Mouse (Mus musculus) heart, embryonic 11.5 days (tissue): ENCODE results near the gene Avpr1b. TPM values are rescaled to one million over a fixed set of nuclear protein-coding genes. Genes with fewer than 3 reads are reported as not detected.
A peak's percentile ranks its signal among the peaks of the same experiment; 100 is the strongest.

ENCODE experiments used
- ATAC-seq: fragments of 200-750 bp; cut with Nextera tagmentation; replicated peaks from 2 replicates; pipeline ENCODE4 v1.8.0; 2017; ENCODE audit warnings: moderate library complexity; ENCODE audit not compliant: insufficient number of reproducible peaks, low FRiP score, low TSS enrichment
- H3K27ac ChIP-seq: fragments of 300-500 bp; sonication (generic); 2 replicates; pipeline ENCODE4 v1.5.1; 2014; ENCODE audit warnings: mild to moderate bottlenecking, low read depth, low read length
- H3K27me3 ChIP-seq: fragments of 300-500 bp; sonication (generic); 2 replicates; pipeline ENCODE4 v1.6.1; 2014; ENCODE audit warnings: mild to moderate bottlenecking, low read length, mixed read lengths; ENCODE audit not compliant: control insufficient read depth, insufficient read depth
- H3K36me3 ChIP-seq: fragments of 300-500 bp; sonication (generic); 2 replicates; pipeline ENCODE4 v1.6.1; 2014; ENCODE audit warnings: mild to moderate bottlenecking, low read length, moderate library complexity, mixed read lengths; ENCODE audit not compliant: control insufficient read depth, insufficient read depth
- H3K4me1 ChIP-seq: fragments of 300-500 bp; sonication (generic); 2 replicates; pipeline ENCODE4 v1.6.1; 2014; ENCODE audit warnings: low read length; ENCODE audit not compliant: control insufficient read depth, insufficient read depth
- H3K4me2 ChIP-seq: fragments of 300-500 bp; sonication (generic); 2 replicates; pipeline ENCODE4 v1.6.1; 2014; ENCODE audit warnings: mild to moderate bottlenecking, moderate library complexity
- H3K4me3 ChIP-seq: fragments of 300-500 bp; sonication (generic); 2 replicates; pipeline ENCODE4 v1.5.1; 2014; ENCODE audit warnings: low read depth, low read length
- H3K9ac ChIP-seq: fragments of 300-500 bp; sonication (generic); 2 replicates; pipeline ENCODE4 v1.6.1; 2014; ENCODE audit warnings: mild to moderate bottlenecking, low read depth, low read length, moderate library complexity
- H3K9me3 ChIP-seq: fragments of 300-500 bp; sonication (generic); replicated peaks from 2 replicates; pipeline ENCODE4 v1.6.1; 2016; ENCODE audit warnings: low read length; ENCODE audit not compliant: control insufficient read depth
- WGBS: fragments of 180-500 bp; shearing (Covaris S2); extraction: QIAGEN DNeasy Blood & Tissue Kit; methylation state at CpG from one replicate; pipeline ENCODE4 v1.1.7; 2014; ENCODE audit not compliant: insufficient replicate concordance; 5-methylcytosine and 5-hydroxymethylcytosine counted together
- polyA plus RNA-seq: library from polyadenylated mRNA; unstranded; fragments of >200 nt; fragmentation: Nextera tagmentation; extraction: Ambion mirVana; gene quantifications from 2 replicates; pipeline ENCODE4 v1.2.1, GENCODE M21; 2014

Gene Avpr1b
- polyA plus RNA-seq, 1 experiment from 2014 or later: not detected

GRCm38 (mm10) chr1:131652670-131653443 lies 53.8 kb downstream of the Avpr1b start:
- Histone ChIP-seq H3K27me3 (no peaks in the 10 kb centered on the region), H3K4me2 (no peak overlapping the region), H3K4me1 (peaks cover 6% of the 10 kb centered on the region; the same call in 1 of the 2 replicates), H3K4me3 (no peak overlapping the region), H3K27ac (no peak overlapping the region), H3K9ac (no peak overlapping the region), H3K9me3 (no peaks in the 10 kb centered on the region), H3K36me3 (no peaks in the 10 kb centered on the region)
- ATAC-seq: no peak
- 69% methylated on average over 12 of the region's 12 CpGs for WGBS

GRCm38 (mm10) chr1:131655601-131656000 lies 56.6 kb downstream of the Avpr1b start:
- Histone ChIP-seq H3K4me1 (peaks cover 6% of the 10 kb centered on the region; the same call in 1 of the 2 replicates), H3K9me3 (no peaks in the 10 kb centered on the region), H3K9ac (no peak overlapping the region), H3K27me3 (no peaks in the 10 kb centered on the region), H3K4me3 (no peak overlapping the region), H3K4me2 (no peak overlapping the region), H3K27ac (no peak overlapping the region), H3K36me3 (no peaks in the 10 kb centered on the region)
- no peak for ATAC-seq
- 66% methylated on average over 6 of the region's 6 CpGs for WGBS

GRCm38 (mm10) chr1:131657945-131658354 lies 58.9 kb downstream of the Avpr1b start:
- Histone ChIP-seq H3K4me2 (peak overlapping the region; percentile 53), H3K27me3 (no peaks in the 10 kb centered on the region), H3K9me3 (no peaks in the 10 kb centered on the region), H3K4me3 (peak overlapping the region; percentile 18; the same call in 1 of the 2 replicates), H3K36me3 (no peaks in the 10 kb centered on the region), H3K27ac (no peak overlapping the region), H3K9ac (peak overlapping the region; percentile 52; the same call in 1 of the 2 replicates), H3K4me1 (peaks cover 3% of the 10 kb centered on the region; the same call in 1 of the 2 replicates)
- under 1% methylated on average over 11 of the region's 11 CpGs for WGBS
- ATAC-seq: no peak; the same call in 1 of the 2 replicates

GRCm38 (mm10) chr1:131659512-131660085 lies 60.6 kb downstream of the Avpr1b start:
- Histone ChIP-seq H3K36me3 (no peaks in the 10 kb centered on the region), H3K4me2 (no peak overlapping the region), H3K9ac (no peak overlapping the region), H3K27ac (no peak overlapping the region), H3K4me3 (no peak overlapping the region), H3K9me3 (no peaks in the 10 kb centered on the region), H3K4me1 (peaks cover 3% of the 10 kb centered on the region; the same call in 1 of the 2 replicates), H3K27me3 (no peaks in the 10 kb centered on the region)
- no peak for ATAC-seq
- 73% methylated on average over 5 of the region's 5 CpGs for WGBS

- H3K4me1 ChIP-seq: peaks cover 3% of the 10 kb centered on the region; the same call in 1 of the 2 replicates
- H3K9me3 ChIP-seq: no peaks in the 10 kb centered on the region
- H3K9ac ChIP-seq: no peak overlapping the region
- WGBS: 79% methylated on average over 2 of the region's 2 CpGs
- no peak overlapping the region for H3K4me2 ChIP-seq
- H3K4me3 ChIP-seq: no peak overlapping the region
- no peak overlapping the region for H3K27ac ChIP-seq
- no peaks in the 10 kb centered on the region for H3K27me3 ChIP-seq
- H3K36me3 ChIP-seq: no peaks in the 10 kb centered on the region
- ATAC-seq: no peak
These were observed 61.2 kb downstream of the Avpr1b start for GRCm38 (mm10) chr1:131660266-131660665.

GRCm38 (mm10) chr1:131660716-131661472 lies 61.9 kb downstream of the Avpr1b start:
- Histone ChIP-seq H3K27ac (no peak overlapping the region), H3K4me3 (no peak overlapping the region), H3K9me3 (no peaks in the 10 kb centered on the region), H3K36me3 (no peaks in the 10 kb centered on the region), H3K4me2 (no peak overlapping the region), H3K27me3 (no peaks in the 10 kb centered on the region), H3K9ac (no peak overlapping the region), H3K4me1 (peaks cover 3% of the 10 kb centered on the region; the same call in 1 of the 2 replicates)
- no peak for ATAC-seq
- WGBS: 72% methylated on average over 7 of the region's 7 CpGs

Other genes with a start within 250 kb of the Avpr1b start
- 19.4 and 23.3 TPM in 2 replicates for gene Srgap2, start 71.9 kb upstream of the Avpr1b start, polyA plus RNA-seq
- 3.2 and 3.4 TPM in 2 replicates for gene Fam72a, start 71.3 kb upstream of the Avpr1b start, polyA plus RNA-seq
- 0.94 and 0.97 TPM in 2 replicates for gene Ctse, start 39.1 kb downstream of the Avpr1b start, polyA plus RNA-seq
- 1.1 and 1.4 TPM in 2 replicates for gene Rab7b, start 89.5 kb downstream of the Avpr1b start, polyA plus RNA-seq
- not detected in 2 replicates for gene Slc26a9, start 144.8 kb downstream of the Avpr1b start, polyA plus RNA-seq
- 0.75 and 1.3 TPM in 2 replicates for gene Pm20d1, start 198.1 kb downstream of the Avpr1b start, polyA plus RNA-seq
- gene Slc41a1, start 228.3 kb downstream of the Avpr1b start, polyA plus RNA-seq: 6.4 and 8.7 TPM in 2 replicates